Mouse (Mus musculus): ENCODE data around the gene Ick.
A peak's percentile ranks its signal among the peaks of the same experiment; 100 is the strongest.

The Ick gene

DNA sequence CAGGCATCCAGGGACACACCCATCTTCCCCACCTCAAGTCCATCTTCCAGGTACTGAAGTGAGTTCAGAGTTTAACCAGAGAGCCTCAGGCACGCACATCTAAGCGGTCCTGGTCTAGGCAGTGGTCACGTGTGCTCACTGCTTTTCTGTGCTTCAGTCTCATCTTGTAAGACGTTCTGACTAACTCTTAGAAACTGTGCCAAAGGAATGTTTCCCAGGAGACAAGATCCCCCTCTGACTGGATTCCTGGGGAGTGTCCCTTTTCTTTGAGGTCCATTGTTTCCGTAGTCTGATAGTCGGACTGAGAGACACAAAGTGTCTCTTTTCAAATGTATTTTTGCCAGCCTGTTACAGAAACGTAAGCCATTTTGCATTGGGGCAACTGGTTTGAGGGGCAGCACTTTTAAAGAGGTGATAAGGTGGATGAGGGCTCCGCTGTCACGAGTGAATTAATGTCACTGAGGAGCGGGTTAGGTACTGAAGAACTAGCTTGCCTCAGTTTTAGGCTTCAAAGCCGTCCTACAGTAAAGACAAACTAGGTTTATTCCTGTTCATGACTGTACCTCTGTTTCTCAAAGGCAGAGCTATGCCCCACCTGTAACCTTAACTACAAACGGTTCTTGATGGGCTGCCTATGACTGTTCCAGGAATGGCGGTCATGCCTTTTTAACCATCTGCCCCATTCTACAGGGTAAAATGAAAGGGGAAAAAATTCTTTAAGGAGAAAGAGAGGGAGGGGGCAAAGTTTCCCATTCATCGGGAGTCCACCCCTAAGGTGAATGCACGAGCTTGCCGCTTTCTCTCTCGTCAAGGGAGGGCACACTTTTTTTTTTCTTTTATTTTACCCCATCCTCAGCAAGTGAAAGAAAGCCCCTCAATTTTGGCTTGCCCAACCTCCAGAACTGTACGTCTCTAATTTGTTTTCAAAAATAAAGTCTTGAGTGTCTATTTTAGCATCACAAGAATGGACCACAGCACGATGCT, 82.0 kb downstream of the Ick start:
- DNase-seq (ENCODE audit: low read depth, low spot score): peak; percentile 97

DNA sequence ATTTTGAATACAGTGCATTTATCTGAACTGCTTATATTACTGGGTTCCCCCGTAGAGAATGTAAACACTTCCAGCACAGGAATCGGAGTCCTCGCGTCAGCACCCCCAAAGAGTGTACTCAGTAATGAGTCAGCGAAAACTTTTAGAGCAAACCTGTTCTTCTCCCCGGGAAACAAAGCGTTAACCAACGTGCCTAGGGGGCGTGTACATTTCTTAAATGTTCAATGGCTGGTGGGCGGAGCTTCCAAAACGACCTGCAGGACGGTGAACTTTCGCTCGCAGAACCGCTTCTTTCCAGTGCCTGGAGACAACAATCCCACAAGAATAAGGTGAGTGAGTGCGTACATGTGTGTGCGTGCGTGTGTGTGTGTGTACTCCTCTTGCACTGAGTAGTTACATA, 82.7 kb downstream of the Ick start:
- peak; percentile 99 for DNase-seq (ENCODE audit: low read depth, low spot score)

DNA sequence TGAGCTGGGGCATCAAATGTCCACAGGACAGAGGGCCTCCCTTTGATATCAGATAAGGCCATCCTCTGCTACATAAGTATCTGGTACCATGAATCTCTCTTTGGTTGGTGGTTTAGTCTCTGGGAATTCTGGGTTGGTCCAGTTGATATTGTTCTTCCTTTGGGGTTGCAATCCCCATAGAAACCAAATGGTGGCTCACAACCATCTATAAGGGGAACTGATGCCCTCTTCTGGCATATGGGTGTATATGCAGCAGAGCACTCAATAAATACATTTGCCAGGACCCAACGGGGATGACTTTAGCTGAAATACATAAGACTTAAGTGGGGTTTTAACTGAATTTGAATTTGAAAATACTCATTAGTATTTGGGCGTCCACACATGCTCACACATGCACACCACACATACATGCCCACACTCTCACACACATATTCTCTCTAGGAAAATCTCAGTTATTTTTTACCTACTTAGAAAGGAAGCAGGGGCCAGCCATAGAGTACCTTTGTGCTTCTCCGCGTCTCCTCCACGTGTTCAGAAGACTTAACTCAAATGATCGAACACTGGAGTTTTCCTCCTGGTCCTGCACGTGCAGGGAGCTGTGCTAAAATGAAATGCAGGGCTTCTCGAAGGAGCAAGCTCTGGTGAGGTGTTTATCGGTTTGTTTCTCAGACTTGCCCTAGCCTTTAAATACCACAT, 85.1 kb downstream of the Ick start:
- peak; percentile 91 for DNase-seq (ENCODE audit: low read depth, low spot score)

DNA sequence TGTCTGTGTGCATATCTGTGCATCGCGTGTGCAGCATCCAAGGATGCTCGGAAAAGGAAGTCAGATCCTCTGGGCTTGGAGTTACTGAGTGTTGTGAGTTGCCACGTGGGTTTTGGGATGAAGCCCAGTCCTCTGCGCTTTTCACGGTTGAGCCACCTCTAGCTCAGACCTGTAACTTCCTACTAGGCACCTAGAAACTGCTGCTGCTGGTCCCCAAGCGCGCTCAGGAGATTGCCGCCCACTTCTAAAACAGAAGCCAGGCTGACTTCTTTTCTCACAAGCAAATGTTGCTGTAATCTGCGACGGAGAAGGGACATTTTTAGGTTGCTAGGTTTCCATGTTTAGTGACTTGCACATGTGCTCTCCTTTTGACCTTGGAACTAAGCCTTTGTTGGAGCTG, 86.0 kb downstream of the Ick start:
- DNase-seq (ENCODE audit: low read depth, low spot score): peak; percentile 36

DNA sequence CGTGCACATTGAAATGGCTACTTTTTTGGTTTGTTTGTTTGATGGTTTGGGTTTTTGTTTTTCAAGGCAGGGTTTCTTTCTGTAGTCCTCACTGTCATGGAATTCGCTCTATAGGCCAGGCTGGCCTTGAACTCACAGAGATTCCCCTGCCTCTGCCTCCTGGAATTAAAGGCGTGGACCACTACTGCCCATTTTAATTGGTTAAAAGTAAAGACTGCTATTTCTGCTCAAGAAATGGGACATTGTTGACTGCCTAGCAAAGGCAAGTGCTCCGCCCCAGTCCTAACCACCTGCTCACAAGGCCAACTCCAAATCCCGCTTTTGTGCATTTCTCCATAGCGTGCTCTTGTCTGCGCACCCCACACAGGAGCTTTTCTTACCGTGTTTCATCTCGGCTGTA, 88.8 kb downstream of the Ick start:
- DNase-seq (ENCODE audit: low read depth, low spot score): peak; percentile 66

DNA sequence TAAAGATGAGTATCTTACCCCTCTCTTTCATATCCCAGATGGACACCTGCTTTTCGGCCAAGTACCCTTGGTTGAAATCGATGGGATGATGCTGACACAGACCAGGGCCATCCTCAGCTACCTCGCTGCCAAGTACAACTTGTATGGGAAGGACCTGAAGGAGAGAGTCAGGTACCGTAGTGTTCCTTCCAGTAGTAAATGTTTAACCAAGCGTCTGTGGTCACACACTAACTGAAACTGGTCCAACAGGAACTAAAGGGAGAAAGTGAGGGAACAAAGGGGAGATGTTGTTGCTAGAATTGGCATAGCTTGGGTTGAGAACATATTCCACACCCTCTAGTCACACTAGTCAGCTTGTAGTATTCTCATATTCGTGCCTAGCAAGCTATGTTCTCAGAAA, 95.2 kb downstream of the Ick start:
- no peak for DNase-seq (ENCODE audit: low read depth, low spot score)

DNA sequence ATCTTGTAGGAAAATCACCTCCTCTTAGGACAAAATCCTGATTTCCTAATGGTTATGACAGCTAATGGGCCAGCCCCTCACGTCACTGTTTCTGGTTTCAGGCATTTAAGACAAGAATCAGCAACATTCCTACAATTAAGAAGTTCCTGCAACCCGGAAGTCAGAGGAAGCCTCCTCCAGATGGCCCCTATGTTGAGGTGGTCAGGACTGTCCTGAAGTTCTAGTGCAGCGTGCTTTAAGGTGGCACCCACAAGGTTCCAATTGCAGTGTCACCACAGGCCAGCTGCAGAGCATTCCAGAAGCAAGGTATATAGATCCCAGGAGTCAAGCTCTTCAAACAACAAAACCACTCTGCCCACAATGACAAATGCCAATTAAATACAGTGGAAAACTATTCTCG, 100.0 kb downstream of the Ick start:
- DNase-seq (ENCODE audit: low read depth, low spot score): no peak

DNA sequence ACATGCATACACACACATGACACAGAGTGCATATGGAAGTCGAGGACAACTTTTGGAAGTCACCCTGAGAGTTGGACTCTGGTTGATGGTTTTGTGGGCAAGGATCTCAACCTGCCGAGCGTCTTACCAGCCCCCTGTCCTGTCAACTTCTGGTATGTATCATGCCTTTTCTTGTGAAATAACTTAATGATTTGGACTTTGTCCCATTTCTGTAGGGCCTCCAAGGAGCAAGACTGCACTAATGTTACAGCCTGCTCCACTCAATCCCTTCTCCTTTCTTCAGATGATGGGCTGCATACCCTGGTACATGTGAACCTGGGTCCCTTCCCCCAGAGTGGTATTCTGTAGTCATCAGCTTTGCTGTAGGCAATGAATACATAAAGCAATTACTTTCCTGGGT, 101.1 kb downstream of the Ick start:
- no peak for DNase-seq (ENCODE audit: low read depth, low spot score)

DNA sequence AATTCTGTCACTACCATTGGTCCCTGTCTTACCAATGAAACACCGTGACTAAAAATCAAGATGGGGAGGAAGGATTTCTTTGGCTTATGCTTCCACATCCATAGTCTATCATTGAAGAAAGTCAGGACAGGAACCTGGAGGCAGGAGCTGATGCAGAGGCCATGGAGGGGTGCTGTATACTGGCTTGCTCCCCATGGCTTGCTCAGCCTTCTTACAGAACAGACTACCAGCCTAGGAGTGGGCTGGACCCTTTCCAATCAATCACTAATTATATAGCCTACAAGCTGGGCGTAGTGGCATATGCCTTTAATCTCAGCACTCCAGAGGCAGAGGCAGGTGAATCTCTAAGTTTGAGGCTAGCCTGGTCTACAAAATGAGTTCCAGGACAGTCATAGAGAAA, 101.8 kb downstream of the Ick start:
- DNase-seq (ENCODE audit: low read depth, low spot score): no peak

DNA sequence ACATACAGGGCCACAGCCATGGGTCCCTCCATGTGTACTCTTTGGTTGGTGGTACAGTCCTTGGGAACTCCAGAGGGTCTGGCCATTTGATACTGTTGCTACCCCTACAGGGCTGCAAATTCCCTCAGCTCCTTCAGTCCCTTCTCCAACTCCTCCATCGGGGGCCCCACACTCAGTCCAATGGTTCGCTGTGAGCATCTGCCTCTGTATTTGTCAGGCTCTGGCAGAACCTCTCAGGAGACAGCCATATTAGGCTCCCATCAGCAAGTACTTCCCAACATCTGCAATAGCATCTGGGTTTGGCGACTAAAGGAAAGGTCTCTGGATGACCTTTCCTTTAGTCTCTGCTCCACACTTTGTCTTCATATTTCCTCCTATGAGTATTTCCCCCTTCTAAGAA, 102.5 kb downstream of the Ick start:
- no peak for DNase-seq (ENCODE audit: low read depth, low spot score)

DNA sequence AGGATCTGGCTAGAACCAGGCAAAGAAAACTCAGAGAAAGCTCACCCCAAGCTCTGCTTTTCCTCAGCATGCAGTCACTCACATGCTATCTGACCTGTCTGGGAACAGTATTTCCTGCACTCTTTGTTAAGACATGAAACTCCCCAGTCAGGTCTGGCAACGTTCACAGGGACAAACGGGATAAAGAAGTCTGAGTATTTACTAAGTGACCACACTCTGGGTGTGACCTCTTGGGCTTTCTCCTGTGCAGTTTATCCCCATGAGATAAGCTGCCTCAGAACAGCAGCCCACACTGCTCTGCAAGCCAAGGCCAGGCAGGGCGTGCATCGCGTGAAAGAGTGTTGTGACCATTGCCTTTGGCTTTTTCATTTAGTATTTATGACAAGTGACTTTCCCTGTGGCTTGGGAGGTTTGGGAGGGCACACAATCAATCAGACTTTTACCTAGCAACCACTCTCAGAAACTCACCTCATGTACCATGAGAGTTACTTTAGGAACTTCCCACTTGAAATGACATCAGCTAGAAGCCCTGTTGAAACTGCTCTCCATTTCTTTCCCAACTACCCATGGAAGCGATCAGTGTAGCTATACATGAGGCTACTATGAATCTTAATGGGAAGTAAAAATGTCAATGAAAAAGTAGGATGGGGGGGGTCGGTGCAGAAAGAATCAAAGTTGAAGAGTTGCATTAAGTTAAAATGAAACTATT, 103.5 kb downstream of the Ick start:
- no peak for DNase-seq (ENCODE audit: low read depth, low spot score)

DNA sequence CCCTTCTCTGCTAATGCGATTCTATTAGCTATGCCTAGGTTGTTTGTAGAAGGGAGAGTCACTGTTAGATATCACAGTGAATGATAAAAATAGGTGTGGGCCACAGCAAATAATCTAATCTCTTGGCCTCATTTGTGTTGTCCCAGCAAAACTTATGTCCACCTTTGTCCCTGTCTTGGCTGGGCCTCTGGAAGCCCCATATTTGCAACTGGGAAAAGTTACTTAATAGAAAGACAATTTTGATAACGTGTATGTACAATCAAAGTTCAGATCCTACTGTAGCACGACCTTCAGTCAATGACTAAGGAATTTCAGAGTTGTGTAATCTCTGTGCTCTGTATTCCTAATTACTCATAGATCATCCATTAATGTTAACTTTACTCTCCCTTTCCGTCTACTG, 108.1 kb downstream of the Ick start:
- no peak for DNase-seq (ENCODE audit: low read depth, low spot score)

Measured in ZHBTc4 (cell line).